Mouse (Mus musculus): Measurements from ENCODE around the gene Cby1. TPM values are rescaled to one million over a fixed set of nuclear protein-coding genes. Genes with fewer than 3 reads are reported as not detected.

Gene Cby1
- 47.6 and 48.7 TPM in 2 replicates for polyA plus RNA-seq (2014; fragmentation: Nextera tagmentation; extraction: Ambion mirVana)

DNA sequence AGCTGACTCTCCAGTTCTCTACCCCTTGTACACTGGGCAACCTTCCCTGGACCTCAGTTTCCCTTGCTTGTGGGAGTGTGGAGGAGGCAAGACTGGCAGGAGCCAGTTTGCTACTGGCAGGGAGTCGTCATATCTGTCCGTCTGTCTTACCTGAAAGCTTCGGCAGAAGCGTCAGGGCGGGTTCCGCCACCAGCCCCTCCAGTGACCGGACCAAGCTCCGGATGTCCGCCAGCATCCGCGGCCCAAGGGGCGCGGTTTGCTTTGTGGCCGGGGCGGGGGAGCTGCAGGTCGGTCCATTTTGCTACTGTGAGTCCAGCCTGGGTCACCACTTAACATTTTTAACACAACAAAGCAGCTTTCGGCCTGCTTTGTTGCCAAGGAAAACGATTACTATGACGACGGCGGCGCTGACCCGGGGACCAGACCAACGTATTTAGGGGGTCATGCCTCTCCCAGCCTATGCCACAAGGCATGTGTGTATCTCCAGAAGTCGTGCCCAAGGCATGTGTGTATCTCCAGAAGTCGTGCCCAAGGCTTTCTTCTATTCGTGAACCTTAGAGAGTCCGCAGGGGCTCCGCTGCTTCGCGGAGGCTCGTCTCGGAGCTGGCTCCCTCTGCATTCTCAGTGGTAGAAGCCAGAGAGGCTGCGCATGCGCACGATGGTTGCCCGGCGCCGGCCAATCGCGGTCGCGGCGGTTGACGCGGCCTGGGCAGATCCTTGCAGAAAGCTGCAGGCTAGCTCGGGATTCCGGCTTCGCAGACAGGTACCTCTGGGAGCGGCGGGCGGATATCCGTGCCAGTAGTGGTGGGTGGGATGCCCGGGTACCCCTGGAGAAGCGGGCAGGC lies at the start of gene Cby1, which contains the start of gene Fam227a:
Gene Cby1 (plus strand): TSS at position 669 of the 845 bp plus-strand sequence.
Gene Fam227a (minus strand): TSS at position 426 of the 845 bp plus-strand sequence.
- ATAC-seq (ENCODE audit: insufficient number of reproducible peaks, insufficient read depth, low FRiP score, low read depth): peak; percentile 68
- H3K4me1 ChIP-seq (ENCODE audit: control insufficient read depth in 2 of 2, insufficient read depth in 2 of 2, low read length in 2 of 2): peaks cover 5 to 10% of the 10 kb centered on the region in 2 experiments
- under 1% methylated on average over 55 of the region's 55 CpGs for WGBS
- H3K9ac ChIP-seq (ENCODE audit: low read length): peak within 1 kb of the TSS; percentile 86
- H3K4me3 ChIP-seq (ENCODE audit: control insufficient read depth in 1 of 2, insufficient read depth in 1 of 2, low read depth in 1 of 2, low read length in 2 of 2): peak within 1 kb of the TSS; percentile 71 to 82
- H3K27me3 ChIP-seq (ENCODE audit: control insufficient read depth, insufficient read depth, low read length): no peaks in the 10 kb centered on the region
- 0 out of 2 replicates have a peak, but pooled peaks cover 3% of the 10 kb centered on the region for H3K9me3 ChIP-seq (ENCODE audit: control insufficient read depth, low read length)
- H3K4me2 ChIP-seq (ENCODE audit: low read length): peak within 1 kb of the TSS; percentile 98
- peak within 1 kb of the TSS; percentile 87 to 97 for H3K27ac ChIP-seq (replicated peaks in 1 of 2; ENCODE audit: control insufficient read depth in 1 of 2, insufficient read depth in 1 of 2, low read depth in 2 of 2, low read length in 2 of 2)
- peaks cover 19% of the 10 kb centered on the region; the same call in 1 of the 2 replicates for H3K36me3 ChIP-seq (ENCODE audit: control insufficient read depth, insufficient read depth, low read length)

DNA sequence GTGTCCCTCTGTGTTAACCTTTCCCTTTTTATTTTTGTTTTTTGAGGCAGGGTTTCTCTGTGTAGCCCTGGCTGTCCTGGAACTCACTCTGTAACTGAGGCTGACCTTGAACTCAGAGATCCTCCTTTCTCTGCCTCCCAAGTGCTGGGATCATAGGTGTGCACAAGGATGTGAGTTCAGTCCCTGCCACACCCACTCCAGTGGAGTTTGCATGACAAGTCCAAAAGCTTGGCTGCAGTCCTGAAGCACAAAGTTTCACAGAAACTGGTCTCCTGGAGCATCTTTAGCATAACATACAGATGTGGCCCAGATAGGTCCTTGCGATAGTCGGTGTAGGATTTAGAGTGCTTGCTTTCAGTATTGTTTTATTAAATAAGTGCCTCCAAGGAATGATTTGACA lies 49.8 kb upstream of the Cby1 start:
- 0 out of 2 replicates have a peak, but pooled peaks cover 2% of the 10 kb centered on the region for H3K27me3 ChIP-seq (ENCODE audit: control insufficient read depth, insufficient read depth, low read length)

DNA sequence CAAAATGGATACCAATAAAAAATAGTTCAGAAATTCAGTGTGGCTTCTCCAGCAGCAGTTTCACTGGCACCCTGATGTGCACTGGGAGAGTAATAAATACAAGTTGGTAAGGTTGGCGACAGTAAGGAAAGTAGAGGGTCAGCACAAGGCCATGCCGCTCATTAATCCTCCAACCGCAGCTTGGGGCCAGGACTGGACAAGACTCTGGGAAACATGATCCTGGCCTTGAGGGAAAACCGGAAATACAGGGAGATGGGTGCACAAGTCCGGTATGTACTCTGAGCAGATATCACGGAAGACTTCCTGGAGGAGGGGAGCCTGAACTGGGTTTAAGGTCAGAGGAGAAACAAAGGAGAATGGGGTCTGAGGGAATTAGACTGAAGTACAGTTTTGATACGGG lies 43.5 kb upstream of the Cby1 start:
- no peaks in the 10 kb centered on the region for H3K27me3 ChIP-seq (ENCODE audit: control insufficient read depth, insufficient read depth, low read length)
- H3K9ac ChIP-seq (ENCODE audit: low read length): no peak overlapping the region
- H3K4me1 ChIP-seq (ENCODE audit: control insufficient read depth in 2 of 2, insufficient read depth in 2 of 2, low read length in 2 of 2): no peaks in the 10 kb centered on the region
- H3K36me3 ChIP-seq (ENCODE audit: control insufficient read depth, insufficient read depth, low read length): peaks cover 7% of the 10 kb centered on the region; the same call in 1 of the 2 replicates
- H3K4me2 ChIP-seq (ENCODE audit: low read length): no peak overlapping the region
- no peak overlapping the region for H3K4me3 ChIP-seq (ENCODE audit: control insufficient read depth in 1 of 2, insufficient read depth in 1 of 2, low read depth in 1 of 2, low read length in 2 of 2)
- ATAC-seq (ENCODE audit: insufficient number of reproducible peaks, insufficient read depth, low FRiP score, low read depth): no peak
- 80% methylated on average over 7 of the region's 7 CpGs for WGBS
- H3K9me3 ChIP-seq (ENCODE audit: control insufficient read depth, low read length): no peaks in the 10 kb centered on the region
- no peak overlapping the region for H3K27ac ChIP-seq (replicated peaks in 1 of 2; ENCODE audit: control insufficient read depth in 1 of 2, insufficient read depth in 1 of 2, low read depth in 2 of 2, low read length in 2 of 2)

More for the DNA sequence above, 49.8 kb upstream of the Cby1 start:
- Histone ChIP-seq H3K4me1 (ENCODE audit: control insufficient read depth in 2 of 2, insufficient read depth in 2 of 2, low read length in 2 of 2) (peaks cover 0 to 6% of the 10 kb centered on the region in 2 experiments; a peak in 2 of 4 replicates), H3K9ac (ENCODE audit: low read length) (no peak overlapping the region), H3K4me3 (ENCODE audit: control insufficient read depth in 1 of 2, insufficient read depth in 1 of 2, low read depth in 1 of 2, low read length in 2 of 2) (no peak overlapping the region), H3K9me3 (ENCODE audit: control insufficient read depth, low read length) (no peaks in the 10 kb centered on the region), H3K36me3 (ENCODE audit: control insufficient read depth, insufficient read depth, low read length) (peaks cover 7% of the 10 kb centered on the region; the same call in 1 of the 2 replicates), H3K4me2 (ENCODE audit: low read length) (no peak overlapping the region), H3K27ac (replicated peaks in 1 of 2; ENCODE audit: control insufficient read depth in 1 of 2, insufficient read depth in 1 of 2, low read depth in 2 of 2, low read length in 2 of 2) (no peak overlapping the region)
- ATAC-seq (ENCODE audit: insufficient number of reproducible peaks, insufficient read depth, low FRiP score, low read depth): no peak
- 94% methylated on average over 2 of the region's 2 CpGs for WGBS

DNA sequence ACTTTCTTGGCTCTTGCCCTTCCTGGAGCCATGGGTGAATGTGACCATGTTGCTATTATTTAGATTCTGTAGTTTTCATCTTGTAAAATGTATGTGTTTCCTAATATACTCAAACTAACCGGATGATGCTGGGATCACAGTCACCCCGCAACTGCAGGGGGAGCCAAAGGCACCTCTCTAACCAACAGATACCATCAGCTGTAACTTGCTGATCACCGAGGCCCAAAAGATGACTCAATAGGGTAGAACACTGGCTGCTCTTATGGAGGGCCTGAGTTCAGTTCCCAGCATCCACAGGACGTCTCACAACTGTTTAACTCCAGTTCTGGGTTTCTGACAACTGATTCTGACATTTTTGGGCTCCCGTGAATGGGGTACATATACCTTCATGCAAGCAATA lies 42.3 kb upstream of the Cby1 start:
- Histone ChIP-seq H3K4me3 (ENCODE audit: control insufficient read depth in 1 of 2, insufficient read depth in 1 of 2, low read depth in 1 of 2, low read length in 2 of 2) (no peak overlapping the region), H3K27ac (replicated peaks in 1 of 2; ENCODE audit: control insufficient read depth in 1 of 2, insufficient read depth in 1 of 2, low read depth in 2 of 2, low read length in 2 of 2) (no peak overlapping the region), H3K27me3 (ENCODE audit: control insufficient read depth, insufficient read depth, low read length) (no peaks in the 10 kb centered on the region), H3K36me3 (ENCODE audit: control insufficient read depth, insufficient read depth, low read length) (peaks cover 7% of the 10 kb centered on the region; the same call in 1 of the 2 replicates), H3K9ac (ENCODE audit: low read length) (no peak overlapping the region), H3K4me1 (ENCODE audit: control insufficient read depth in 2 of 2, insufficient read depth in 2 of 2, low read length in 2 of 2) (no peaks in the 10 kb centered on the region), H3K9me3 (ENCODE audit: control insufficient read depth, low read length) (no peaks in the 10 kb centered on the region), H3K4me2 (ENCODE audit: low read length) (no peak overlapping the region)
- no peak for ATAC-seq (ENCODE audit: insufficient number of reproducible peaks, insufficient read depth, low FRiP score, low read depth)
- 73% methylated on average over 5 of the region's 5 CpGs for WGBS

DNA sequence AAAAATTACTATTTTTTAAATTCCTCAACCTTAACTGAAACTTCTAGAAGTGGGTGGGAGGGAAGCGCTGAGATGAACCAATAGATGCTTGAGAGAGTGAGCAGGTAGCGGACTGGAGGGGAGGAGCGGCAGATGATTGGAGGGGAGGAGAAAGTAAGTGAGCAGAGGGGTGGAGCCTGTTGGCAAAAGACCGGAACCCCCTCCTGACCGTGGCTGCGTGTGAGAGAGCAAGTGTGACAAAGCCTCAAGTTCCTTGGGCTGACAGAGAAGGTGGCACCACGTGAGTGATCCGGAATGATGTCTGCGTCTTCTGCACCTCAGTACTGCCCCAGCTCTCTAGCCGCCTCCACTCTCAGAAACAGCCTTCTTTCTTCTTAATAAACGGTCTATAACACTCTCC lies 41.9 kb upstream of the Cby1 start:
- Histone ChIP-seq H3K27me3 (ENCODE audit: control insufficient read depth, insufficient read depth, low read length) (no peaks in the 10 kb centered on the region), H3K4me3 (ENCODE audit: control insufficient read depth in 1 of 2, insufficient read depth in 1 of 2, low read depth in 1 of 2, low read length in 2 of 2) (no peak overlapping the region), H3K4me1 (ENCODE audit: control insufficient read depth in 2 of 2, insufficient read depth in 2 of 2, low read length in 2 of 2) (no peaks in the 10 kb centered on the region), H3K36me3 (ENCODE audit: control insufficient read depth, insufficient read depth, low read length) (peaks cover 7% of the 10 kb centered on the region; the same call in 1 of the 2 replicates), H3K9ac (ENCODE audit: low read length) (no peak overlapping the region), H3K4me2 (ENCODE audit: low read length) (no peak overlapping the region), H3K27ac (replicated peaks in 1 of 2; ENCODE audit: control insufficient read depth in 1 of 2, insufficient read depth in 1 of 2, low read depth in 2 of 2, low read length in 2 of 2) (no peak overlapping the region), H3K9me3 (ENCODE audit: control insufficient read depth, low read length) (no peaks in the 10 kb centered on the region)
- 70% methylated on average over 11 of the region's 11 CpGs for WGBS
- ATAC-seq (ENCODE audit: insufficient number of reproducible peaks, insufficient read depth, low FRiP score, low read depth): no peak

DNA sequence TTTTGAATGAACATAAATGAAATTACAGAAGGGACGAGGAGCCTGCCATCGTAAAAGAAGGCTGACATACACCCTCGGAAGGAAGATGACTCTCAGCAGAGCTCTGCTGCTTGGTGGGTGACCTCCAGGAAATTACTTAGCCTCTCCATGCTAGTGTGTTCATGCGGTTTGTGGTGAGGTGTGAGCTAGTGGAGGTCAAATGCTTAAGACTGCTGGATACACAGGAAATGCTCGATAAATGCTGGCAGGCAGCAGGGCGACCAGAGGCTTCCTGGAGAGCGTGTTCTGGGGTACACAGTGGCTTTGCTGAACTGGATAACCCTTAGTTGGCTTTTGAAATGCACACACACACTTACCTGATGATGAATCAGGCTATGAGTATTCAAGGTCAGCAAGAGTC lies 40.5 kb upstream of the Cby1 start:
- Histone ChIP-seq H3K4me2 (ENCODE audit: low read length) (no peak overlapping the region), H3K27ac (replicated peaks in 1 of 2; ENCODE audit: control insufficient read depth in 1 of 2, insufficient read depth in 1 of 2, low read depth in 2 of 2, low read length in 2 of 2) (no peak overlapping the region), H3K9me3 (ENCODE audit: control insufficient read depth, low read length) (no peaks in the 10 kb centered on the region), H3K27me3 (ENCODE audit: control insufficient read depth, insufficient read depth, low read length) (no peaks in the 10 kb centered on the region), H3K36me3 (ENCODE audit: control insufficient read depth, insufficient read depth, low read length) (0 out of 2 replicates have a peak, but pooled peaks cover 5% of the 10 kb centered on the region), H3K4me3 (ENCODE audit: control insufficient read depth in 1 of 2, insufficient read depth in 1 of 2, low read depth in 1 of 2, low read length in 2 of 2) (no peak overlapping the region), H3K4me1 (ENCODE audit: control insufficient read depth in 2 of 2, insufficient read depth in 2 of 2, low read length in 2 of 2) (no peaks in the 10 kb centered on the region), H3K9ac (ENCODE audit: low read length) (no peak overlapping the region)
- no peak for ATAC-seq (ENCODE audit: insufficient number of reproducible peaks, insufficient read depth, low FRiP score, low read depth)
- 84% methylated on average over 7 of the region's 7 CpGs for WGBS

DNA sequence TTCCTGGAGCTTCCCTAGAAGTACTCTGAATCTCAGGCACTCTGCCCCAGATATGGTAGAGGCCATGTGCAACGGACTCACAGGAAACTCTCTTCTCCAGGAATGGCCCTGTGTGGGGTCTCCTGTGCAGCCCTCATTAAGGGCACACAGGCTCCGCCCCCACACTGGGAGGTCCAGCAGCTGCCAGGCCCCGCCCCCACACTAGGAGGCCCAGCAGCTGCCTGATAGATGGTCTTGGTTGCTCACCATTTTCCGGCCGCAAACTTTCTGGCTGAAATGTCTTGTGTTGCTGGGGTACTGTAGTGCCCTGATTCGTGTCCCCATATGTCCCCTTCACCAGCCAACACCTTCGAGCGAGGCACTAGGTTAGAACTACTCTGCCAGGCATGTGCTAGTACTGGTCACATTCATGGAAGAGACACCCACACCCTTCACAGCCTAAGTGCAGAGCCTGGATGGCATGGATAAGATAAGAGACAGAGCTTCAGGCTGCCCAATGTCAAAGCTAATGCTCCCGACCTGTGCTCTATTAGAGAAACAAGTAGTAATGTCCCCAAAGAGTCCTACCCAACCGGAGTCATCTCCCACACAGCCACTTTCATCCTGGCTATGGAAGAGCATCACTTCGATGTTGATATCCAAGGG lies 39.1 kb upstream of the Cby1 start:
- ATAC-seq (ENCODE audit: insufficient number of reproducible peaks, insufficient read depth, low FRiP score, low read depth): no peak
- no peak overlapping the region for H3K9ac ChIP-seq (ENCODE audit: low read length)
- 70% methylated on average over 11 of the region's 11 CpGs for WGBS
- no peak overlapping the region for H3K27ac ChIP-seq (replicated peaks in 1 of 2; ENCODE audit: control insufficient read depth in 1 of 2, insufficient read depth in 1 of 2, low read depth in 2 of 2, low read length in 2 of 2)
- no peaks in the 10 kb centered on the region for H3K9me3 ChIP-seq (ENCODE audit: control insufficient read depth, low read length)
- no peak overlapping the region for H3K4me2 ChIP-seq (ENCODE audit: low read length)
- no peaks in the 10 kb centered on the region for H3K27me3 ChIP-seq (ENCODE audit: control insufficient read depth, insufficient read depth, low read length)
- no peak overlapping the region for H3K4me3 ChIP-seq (ENCODE audit: control insufficient read depth in 1 of 2, insufficient read depth in 1 of 2, low read depth in 1 of 2, low read length in 2 of 2)
- H3K36me3 ChIP-seq (ENCODE audit: control insufficient read depth, insufficient read depth, low read length): 0 out of 2 replicates have a peak, but pooled peaks cover 5% of the 10 kb centered on the region
- H3K4me1 ChIP-seq (ENCODE audit: control insufficient read depth in 2 of 2, insufficient read depth in 2 of 2, low read length in 2 of 2): no peaks in the 10 kb centered on the region
